Mouse (Mus musculus) spleen, adult 12 weeks (tissue): ENCODE measurements around the gene Mtg2.

ENCODE experiments used
- DNase-seq: peaks from one replicate; pipeline ENCODE4 v3.0.0; 2022; ENCODE audit warnings: low spot score

The Mtg2 gene

DNA sequence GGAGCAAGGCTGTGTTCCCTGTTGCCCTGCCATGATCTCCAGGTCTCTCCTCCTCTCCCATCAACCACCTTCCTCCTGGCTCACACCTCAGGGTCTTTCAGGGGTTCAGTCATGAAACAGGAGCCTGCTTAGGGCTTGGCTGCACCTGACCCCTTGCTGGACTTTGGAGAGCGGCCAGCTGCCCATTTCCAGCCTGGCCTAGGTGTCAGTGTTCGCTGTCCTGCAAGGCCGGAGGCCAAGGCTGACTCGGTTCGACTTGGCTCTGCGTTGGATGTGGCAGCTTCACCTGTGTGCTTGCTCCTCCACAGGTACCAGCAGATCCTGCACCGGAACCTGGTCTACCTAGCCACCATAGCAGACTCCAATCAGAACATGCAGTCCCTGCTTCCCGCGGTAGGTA is 17.4 kb upstream of the Mtg2 start:
- no peak for DNase-seq

DNA sequence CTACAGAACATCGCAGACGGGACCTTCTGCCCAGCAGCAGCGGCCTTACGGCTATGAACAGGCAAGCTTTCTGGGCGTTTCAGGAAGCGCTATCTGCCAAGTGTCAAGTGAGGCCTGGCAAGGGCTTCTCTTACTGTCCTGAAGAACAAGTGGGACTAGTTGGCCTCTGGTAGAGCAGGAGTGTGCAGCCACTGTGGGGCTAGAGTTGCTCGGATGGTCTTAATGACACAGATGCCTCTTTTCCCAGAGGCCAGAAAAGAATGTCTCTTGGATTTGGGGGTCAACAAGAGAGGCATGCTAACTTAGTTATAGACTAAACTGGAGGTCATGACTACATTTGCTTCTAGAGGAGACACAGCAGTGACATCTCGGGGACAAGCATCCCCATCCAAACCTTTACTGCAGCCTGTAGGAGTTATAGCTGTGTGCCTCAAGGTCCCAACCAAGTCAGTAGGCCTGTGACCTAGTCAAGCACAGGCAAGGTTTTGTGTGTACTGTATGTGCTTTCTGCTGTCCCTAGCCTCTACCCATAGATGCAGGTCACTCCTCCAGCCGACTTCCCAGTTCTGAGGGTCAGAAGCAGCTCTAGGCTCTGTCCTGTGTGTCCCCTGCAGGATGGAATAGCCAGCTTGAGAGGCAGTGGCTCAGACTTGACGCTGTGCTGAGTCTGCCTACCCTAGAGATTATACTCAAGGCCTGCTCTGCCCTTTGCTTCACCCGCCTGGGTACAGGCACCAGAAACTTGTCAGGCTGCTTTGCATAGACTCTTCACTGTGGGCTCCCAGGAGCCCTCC is 6.9 kb upstream of the Mtg2 start:
- DNase-seq: no peak

DNA sequence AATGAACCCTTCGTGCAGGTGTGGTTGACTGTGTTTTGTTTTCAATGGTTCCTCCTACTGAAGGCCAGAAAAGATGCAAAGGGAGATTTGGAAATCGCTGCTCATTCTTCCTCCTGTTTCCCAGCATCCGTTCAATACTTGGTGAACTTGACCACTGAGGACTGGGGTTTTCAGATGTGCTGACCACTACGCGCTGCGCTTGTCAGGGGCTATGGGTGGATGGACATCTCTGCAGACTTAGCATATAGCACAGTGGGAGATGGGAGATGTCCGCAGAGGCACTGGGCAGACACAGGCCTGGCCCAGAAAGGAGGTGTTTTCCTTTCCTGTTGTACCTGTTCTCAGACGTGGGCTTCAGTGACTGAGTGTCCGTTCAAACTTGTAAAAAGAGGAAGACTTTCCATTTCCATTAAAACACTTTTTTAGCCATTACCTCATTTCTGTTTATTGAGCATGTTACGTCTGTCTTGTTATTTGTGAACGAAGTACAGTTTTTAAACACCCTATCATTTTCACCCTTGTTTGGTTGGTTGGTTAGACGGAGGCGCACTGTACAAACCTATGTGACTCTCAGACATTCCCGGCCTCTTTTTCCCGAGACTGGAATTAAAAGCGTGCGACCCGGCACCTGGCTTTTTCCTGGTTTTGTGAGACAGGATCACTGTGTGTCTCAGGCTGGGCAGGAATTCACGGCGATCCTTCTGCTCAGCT is 463 bp upstream of the Mtg2 start:
- no peak for DNase-seq

DNA sequence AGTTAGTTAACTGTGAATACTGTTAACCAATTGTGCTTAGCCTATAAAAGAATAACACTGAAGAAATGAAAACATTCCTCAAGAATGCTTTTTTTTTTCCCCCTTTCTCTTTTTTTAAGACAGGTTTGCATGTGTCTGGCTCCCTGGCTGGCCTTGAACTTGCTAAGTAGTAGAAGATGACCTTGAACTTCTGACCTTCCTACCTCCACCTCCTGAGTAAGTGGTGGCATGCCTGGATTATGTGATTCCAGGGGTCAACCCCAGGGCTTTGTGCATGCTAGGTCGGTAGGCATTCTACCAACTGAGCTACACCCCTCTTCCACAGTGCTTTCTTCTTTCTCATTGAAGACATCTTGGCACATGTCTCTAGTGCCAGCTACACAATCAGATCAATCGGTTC is 1.3 kb downstream of the Mtg2 start:
- no peak for DNase-seq

DNA sequence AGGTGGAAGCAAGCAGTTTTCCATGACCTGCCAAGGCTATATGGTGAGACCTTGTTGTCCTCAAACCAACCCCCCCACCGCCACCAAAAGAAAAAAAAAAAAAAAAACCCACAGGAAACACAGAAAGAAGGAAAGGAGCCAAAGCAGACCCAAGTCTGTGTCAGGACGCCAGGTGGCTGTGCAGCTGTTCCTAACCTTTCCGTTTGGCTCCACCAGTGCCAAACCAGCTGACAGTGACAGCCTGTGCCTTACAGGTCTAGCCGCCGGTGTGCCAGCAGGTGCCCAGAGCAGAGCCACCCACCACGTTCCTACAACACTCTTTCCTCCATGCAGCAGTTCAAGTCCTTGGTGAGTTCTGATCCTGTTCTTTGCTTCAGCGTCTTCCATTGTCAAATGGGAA is 2.5 kb downstream of the Mtg2 start:
- DNase-seq: no peak

DNA sequence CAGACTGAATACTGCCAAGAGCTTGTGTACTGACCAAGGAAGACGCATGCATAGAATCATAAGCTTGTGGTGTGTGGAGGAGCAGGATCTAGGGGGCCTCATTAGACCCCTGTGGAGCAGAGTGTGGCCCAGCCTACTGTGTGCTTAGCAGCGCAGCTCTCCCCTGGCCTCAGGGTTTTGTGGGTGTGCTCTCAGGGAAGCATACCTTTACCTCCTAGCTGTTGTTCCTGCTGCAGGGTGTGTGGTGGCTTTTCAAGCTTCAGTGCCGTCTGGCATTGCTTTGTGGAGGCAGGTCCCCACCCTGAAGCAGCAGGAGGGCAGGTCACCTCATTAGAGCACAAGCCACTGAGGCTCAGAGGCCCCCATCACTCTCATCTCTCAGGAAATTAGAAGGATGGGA is 7.2 kb downstream of the Mtg2 start:
- no peak for DNase-seq

DNA sequence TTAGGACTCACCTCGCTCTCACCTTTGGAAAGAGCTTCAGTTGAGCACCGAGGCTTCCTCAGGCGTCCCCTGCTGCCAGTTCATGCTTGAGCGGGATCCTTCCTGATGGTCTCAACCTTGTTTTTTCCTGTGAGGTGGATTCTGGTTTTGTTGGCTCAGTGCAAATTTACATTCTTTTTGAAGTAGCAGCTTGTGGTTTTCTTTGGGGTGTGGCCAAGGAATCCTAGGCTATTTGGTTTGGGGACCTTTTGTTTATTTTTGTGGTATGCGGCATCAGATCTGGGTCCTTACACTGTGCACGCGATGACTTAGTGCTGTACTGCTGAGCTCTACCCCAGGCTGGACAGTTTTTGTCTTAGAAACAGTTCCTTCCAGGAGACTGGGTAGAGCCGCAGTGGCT is 10.3 kb downstream of the Mtg2 start:
- no peak for DNase-seq

DNA sequence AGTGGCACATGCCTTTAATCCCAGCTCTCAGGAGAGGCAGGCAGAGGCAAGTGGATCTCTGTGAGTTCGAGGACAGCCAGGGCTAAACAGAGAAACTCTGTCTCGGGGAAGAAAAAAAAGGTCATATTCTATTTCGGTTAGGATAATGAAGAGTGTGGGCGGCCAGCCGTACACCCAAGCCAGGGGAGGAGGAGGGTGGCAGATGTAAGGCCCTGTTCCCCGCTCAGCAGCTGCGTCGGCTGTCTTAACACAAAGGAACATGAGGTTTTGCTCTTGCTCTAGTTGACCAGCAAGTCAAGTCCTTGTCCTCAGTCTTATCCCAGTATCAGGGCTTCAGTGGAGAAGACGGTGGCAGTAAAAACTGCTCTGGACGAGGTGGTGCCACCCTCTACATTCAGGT is 12.7 kb downstream of the Mtg2 start:
- DNase-seq: no peak

DNA sequence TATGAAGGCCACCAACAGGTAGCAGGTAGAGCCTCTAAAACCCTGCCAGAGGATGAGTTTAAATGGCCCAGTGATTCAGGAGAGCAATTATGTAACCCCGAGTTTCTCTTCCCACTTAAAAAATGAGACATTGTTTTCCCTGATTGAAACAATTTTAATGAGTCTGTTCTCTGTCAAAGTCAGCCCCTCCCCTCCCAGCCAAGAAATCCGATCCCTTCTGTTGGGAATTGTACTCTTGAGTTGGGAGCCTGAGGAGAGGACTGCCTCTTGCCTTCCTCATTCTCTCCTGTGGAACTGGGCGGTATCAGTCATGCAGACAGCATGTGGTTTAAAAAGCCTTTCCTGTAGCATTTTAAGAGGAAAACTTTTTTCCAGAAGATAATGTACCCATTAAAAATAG is 14.2 kb downstream of the Mtg2 start:
- no peak for DNase-seq

DNA sequence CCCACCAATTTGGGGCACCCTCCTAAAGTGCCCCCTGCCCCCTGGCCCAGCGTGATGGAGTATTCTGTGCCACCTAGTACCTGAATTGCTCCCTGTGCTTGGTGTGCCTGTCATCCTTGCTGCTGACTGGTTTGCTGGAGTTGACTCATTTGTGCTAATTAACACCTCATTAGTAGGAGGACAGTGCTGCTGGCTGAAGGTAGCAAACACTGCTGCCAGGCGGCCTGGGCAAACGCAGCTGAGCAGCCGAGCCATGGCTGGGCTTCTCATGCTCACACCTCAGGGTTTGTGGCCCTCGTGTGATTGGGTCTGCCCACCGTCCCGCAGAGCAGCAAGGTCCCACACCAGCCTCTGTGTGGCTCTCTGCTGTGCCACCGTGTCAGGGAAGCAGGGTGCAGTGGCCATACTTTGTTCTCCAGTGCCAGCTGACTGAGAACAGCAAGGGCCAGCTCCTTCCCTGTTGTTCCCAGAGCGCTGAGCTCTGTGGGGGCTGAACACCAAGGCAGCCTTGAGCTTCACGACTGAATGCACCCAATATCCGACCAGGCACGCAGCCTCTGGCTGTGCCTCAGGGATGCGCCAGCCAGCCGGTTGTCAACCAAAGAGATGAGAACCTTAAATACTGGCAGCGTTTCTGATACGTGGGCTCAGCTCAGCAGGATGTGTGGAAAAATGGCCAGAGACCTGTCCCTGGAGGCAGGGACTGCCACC is 15.7 kb downstream of the Mtg2 start:
- no peak for DNase-seq

DNA sequence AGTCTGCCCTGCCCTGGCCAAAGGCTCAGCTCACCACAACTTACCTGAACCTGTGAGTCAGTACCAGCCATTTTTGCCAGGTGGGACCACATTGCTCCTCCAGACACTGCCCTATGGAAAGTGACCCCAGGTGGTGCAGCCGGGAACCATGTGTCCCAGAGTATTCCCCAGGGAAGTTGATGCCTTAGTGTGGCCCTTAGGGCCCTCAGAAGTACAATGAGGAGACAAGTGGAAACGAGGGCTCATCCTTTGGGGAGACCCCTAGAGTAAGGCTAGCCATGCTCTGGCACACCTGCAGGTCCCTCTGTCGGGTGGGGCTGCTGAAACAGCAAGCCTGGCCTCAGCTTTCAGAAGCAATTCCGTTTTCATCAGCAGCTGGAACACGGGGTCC is 16.2 kb downstream of the Mtg2 start:
- no peak for DNase-seq

DNA sequence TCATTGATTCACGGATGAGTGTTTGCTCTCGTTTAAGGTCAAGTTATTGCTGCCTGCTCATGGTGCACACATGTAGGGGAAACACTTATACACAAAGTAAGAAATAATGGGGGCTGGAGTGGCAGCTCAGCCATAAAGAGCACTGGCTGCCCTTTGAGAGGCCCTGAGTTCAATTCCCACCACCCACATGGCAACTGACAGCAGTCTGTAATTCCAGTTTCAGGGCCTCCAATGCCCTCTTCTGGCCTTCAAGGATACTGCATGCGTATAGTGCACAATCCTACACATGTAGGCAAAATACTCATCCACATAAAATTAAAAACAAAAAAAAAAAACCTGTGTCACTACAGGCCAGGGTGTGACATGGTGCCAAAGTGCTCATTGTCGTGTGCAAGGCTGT is 17.1 kb downstream of the Mtg2 start:
- DNase-seq: no peak

DNA sequence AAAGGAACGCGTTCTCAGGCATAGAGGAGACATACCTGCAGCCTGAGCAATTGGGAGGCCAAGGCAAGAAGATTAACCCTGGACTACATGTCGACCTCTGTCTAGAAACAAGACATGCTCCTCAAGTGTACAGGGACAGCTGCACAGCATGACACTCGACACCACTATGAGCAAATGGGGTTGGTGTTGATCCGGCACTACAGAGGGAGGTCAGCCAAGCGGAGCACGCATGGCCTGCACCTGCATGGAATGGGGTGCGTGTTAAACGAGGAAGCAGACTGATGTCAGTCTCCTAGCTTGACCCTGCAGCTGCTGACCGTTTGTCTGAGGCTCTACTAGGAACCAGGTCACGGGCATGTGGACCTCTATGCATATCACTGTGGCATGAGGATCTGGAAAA is 19.9 kb downstream of the Mtg2 start:
- DNase-seq: no peak

DNA sequence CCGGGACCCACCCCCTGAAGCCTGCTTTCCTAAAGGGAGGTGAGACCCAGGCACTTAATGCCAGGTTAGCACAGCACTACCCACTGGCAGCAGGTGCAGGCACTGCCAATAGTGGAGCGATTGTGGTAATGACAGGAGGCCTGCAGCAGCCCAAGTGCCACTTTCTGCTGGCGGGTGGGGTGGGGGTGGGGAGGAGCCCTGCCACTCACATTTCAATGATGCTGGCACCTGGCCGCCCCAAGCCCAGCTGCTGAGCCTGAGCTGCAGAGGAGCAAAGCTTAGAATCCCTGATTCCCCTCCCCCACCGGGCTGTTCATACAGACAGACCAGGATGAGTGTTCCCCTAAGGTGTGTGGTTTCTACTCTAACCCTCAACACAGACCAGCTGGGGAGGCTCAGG is 25.3 kb downstream of the Mtg2 start:
- no peak for DNase-seq

DNA sequence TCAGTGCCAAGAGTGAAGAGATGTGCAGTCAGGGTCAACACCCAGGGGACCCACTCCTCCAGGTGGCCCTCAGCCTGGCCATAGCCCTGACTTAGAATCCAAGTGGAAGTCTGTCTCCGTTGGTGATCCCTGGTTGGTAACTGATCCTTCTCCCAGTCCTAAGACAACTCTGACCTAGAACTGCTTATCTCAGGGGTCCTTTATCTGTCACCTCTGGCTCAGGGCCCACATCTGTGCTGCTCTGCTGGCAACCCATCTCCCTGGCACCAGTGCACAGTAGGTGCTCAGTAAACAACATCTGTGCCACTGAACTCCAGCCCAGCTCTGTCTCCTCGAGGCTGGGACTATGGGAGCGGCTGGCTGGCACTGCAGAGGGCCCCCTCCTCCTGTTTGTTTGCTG is 27.2 kb downstream of the Mtg2 start:
- DNase-seq: no peak

DNA sequence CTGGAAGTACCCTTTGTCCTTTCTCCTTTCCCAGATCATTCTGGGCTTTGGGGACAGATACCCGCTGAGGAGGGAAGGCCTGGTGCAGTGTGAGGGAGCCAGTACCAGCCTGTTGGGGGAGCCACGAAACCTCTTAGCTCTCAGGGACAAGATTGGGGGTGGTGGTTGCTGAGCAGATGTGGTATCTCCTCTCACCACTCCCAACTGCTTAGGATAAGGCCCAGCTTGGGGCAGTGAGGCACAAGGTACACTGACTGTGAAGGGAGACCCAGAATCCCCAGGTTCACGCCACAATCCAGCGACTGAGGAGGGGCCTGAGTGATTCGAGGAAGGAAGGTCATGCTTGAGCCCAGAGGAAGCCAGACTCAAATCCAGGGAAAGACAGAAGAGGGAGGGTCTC is 27.8 kb downstream of the Mtg2 start:
- DNase-seq: no peak

DNA sequence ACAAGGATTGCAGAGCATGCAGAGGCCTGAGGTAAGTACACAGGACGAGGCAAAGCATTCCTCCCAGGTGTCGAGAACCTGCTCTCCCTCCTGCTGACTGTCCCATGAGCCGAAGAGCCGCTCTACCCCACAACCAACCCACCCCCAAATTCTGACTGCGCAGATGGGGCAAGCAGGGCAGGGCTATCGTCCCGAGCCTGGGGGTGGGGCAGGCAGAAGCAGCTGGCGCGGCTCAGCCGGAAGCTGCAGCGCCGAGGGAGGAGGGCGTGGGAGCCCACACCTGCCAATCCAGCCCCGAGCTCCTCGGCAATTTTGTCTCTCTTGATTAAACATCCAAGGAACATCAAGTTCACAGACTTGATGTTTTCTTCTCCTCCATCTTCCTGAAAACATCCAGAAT is 29.1 kb downstream of the Mtg2 start:
- DNase-seq: no peak

DNA sequence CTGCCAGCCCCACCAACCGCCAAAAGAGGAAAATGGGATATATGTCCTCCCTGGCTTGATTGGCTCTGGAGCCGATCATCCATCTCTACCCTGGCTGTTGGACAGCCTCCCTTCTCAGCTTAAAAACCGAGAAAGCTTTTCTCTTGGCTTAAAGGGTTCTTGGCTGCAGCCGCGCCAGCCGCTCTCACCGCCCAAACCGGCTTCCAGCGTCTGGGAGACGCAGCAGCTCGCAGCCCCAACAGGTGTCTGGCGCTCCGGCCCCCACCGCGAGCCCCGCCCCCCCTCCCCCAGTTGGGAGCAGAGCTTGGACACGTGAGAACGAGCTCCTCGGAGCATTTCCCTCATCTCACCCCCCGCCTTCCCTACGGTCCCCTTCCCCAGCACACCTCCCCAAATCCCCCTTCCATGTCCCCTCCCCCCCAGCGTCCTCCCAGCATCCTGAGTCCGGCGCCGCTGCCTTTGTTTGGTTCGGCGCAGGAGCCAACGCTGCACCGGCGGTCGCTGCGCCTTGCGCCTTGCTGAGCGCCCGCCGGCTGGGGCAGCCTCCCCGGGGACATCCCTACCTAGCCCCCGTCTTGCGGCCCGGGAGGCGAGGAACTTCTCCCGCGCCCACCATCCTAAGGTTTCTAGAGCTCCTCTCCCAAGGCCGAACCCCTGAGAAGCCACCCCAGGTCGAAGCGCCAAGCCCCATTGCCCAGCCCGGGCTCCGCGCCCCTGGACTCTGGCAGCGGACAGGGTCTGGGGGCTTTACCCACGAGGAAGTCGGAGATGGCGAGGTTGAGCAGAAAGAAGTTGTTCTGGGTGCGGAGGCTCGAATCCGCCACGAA is 33.0 kb downstream of the Mtg2 start:
- no peak for DNase-seq

DNA sequence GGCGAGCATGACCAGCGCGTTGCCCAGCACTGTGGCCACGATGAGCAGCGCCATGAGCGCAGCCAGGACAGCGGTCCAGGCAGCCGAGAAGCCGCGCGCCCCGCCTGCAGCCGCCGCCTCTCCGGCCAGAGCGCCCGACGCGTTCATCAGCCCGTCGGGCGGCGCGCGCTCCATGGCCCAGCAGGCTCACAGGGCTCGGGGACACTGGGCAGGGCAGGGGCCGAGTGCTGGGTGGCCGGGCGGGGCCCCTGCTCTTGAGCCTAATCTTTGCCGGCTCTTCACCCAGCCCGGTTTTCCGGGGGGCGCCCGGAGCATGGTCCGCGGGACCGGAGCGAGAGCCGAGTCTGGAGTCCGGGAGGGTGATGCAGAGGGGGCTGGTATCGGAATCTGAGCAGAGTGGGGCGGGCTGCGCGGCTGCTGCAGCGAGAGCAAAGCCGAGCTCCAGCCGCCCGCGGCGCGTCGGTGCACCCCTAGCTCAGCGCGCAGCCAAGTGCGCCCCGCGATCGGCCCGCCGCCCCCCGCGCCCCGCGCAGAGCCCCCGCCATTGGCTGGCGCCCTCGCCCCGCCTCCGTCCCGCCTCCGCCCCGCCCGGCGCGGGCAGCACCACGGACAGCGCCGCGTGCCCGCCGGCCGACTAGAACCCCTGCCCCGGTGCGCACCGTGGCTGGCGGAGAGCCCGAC is 33.7 kb downstream of the Mtg2 start, which contains the start of gene Hrh3:
Gene Hrh3, minus strand, starts transcription at position 511 of the 681 bp plus-strand sequence.
- peak; percentile 50 for DNase-seq

DNA sequence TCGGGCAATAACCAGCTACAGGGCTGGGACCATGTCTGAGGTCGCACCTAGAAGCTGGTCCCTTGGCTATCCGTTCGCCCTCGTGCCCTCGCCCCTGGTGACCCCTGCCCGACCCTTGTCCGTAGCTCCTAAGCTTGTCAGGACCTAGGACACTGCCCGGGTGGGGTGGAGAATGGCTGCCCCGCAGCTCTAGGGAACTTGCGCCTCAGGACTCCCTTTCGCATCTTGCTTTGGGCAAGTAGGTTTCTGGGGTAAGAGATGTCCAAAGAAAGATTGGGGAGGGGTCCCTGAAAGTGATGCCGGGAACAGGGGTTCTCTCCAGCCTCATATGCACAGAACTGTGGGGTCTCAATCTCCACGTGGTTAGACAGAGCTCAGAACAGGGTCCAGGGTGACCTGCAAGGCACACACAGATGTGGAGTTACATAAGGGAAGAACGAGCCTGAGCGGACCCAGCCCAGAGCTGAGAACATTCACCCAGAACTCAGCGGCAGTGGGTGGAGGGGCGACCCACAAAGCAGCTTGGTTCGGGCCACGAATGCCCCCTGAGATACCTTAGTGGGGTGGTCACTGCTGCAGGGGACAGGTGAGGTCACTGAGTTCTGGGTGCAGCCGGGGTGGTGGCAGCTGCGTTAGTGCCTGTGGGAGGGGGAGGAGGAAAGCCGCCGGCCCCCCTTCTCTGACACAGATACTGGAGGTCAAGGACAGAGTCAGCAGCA is 34.4 kb downstream of the Mtg2 start:
- DNase-seq: no peak
